Mouse (Mus musculus): ENCODE measurements around the gene Tomm40l.
"Not testable (repeated sequence)": the region's sequence is repeated elsewhere in the genome, so short reads cannot be mapped to it uniquely, and the experiment has no call there.

The Tomm40l gene

DNA sequence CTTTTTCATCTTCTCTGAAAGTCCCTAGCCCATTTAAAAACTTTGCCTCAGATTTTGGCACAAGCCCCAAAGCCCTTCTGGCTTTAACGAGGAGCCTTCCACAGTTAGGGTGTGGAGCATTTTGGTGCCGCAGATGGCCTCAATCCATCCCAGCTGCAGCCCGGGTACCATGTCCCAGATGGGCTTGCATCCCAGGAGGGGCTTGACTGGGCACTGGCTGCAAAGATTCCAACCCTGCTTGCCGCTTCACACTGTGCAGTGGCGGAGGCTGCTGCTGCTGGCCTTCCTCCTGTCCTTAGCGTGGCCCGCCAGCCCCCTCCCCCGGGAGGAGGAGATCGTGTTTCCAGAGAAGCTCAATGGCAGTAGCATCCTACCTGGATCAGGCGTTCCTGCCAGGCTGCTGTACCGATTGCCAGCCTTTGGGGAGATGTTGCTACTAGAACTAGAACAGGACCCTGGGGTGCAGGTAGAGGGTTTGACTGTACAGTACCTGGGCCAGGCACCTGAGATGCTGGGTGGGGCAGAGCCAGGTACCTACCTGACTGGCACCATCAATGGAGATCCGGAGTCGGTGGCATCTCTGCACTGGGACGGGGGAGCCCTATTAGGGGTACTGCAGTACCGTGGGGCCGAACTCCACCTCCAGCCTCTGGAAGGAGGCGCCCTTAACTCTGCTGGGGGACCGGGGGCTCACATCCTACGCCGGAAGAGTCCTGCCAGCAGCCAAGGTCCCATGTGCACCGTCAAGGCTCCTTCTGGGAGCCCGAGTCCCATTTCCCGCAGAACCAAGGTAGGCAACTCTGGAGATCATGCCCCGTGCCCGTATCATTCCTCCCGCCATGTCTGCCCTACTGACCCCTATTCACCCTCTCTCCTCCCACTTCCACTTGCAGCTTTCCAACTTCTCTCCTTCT, 28.6 kb upstream of the Tomm40l start, which contains the start of gene Ndufs2:
Gene Ndufs2, minus strand, starts transcription at position 709 of the 914 bp plus-strand sequence.
- DNase-seq (ENCODE audit: low spot score in 2 of 2) = no peak

- no peak for DNase-seq (ENCODE audit: low spot score in 2 of 2)
Measured at GRCm38 (mm10) chr1:171249913-171250600, 27.7 kb upstream of the Tomm40l start, which contains the start of gene Adamts4. TSS of gene Adamts4 (plus strand) at chr1:171250421.

- no peak for DNase-seq (ENCODE audit: low spot score in 2 of 2)
Measured at GRCm38 (mm10) chr1:171248386-171249226, 26.3 kb upstream of the Tomm40l start.

- DNase-seq (ENCODE audit: low spot score in 2 of 2) = no peak
Measured at GRCm38 (mm10) chr1:171247916-171248315, 25.6 kb upstream of the Tomm40l start.

DNA sequence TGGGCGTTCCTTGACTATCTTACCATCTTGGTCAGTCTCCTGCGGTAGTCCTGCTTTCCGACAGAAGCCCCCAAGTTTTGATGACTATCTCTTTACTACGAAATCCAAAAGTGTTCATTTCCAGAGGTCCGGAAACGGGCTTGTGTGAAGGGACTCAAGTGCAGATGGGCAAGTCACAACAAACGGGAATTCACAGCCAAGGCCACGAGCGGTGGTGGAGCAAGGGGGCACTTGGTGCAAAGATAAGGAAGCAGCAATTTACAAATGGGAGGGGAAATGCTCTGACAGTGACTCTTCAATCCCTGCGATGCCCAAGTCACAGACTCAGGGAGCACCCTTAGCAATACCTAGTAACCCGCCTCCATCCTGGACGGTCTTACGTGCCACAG, 25.1 kb upstream of the Tomm40l start:
- DNase-seq (ENCODE audit: low spot score in 2 of 2) = no peak

- DNase-seq (ENCODE audit: low spot score in 2 of 2) = peak; percentile 96 to 97
Measured at GRCm38 (mm10) chr1:171246709-171247452, 24.6 kb upstream of the Tomm40l start.

DNA sequence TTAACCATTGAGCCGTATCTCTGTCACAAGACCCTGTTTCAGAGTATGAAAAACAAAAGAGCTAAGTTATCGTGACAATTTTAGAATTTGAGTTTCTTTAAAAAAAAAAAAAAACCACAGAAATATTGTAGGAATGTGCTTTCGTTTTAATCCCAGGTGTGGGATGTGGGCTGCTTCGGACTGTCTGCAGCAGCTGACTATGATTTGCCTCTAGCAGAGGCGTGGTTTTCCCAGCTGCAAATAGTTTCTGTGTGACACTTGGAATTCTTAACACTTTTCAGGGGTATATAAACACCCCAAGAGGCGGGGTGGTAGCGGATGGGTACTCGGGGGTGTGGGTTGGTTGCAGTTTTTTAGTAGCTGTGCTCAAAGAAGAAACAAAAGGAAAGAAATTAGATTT, 23.0 kb upstream of the Tomm40l start:
- no peak for DNase-seq (ENCODE audit: low spot score in 2 of 2)

GRCm38 (mm10) chr1:171241952-171242351, 19.6 kb upstream of the Tomm40l start:
- not testable (repeated sequence) for DNase-seq (ENCODE audit: low spot score in 2 of 2)

DNA sequence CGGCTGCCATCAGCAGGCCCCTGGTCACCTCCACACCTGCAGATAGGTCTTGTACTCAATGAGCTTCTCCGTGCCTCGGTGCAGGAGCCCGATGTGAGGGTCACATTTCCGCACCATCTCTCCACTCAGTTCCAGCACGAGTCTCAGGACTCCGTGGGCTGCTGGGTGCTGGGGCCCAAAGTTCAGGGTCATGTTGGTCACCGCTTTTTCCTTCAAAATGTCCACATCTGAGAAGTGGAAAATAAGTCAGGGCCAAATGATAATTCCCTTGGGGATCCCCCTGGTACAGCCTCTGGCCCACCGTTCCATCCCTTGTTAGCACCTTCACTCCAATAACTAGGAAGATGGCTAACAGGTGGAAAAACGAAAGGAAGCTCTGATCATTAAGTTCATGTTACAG, 18.6 kb upstream of the Tomm40l start:
- DNase-seq (ENCODE audit: low spot score in 2 of 2) = no peak

GRCm38 (mm10) chr1:171239992-171240744, 17.9 kb upstream of the Tomm40l start:
- DNase-seq (ENCODE audit: low spot score in 2 of 2) = no peak

DNA sequence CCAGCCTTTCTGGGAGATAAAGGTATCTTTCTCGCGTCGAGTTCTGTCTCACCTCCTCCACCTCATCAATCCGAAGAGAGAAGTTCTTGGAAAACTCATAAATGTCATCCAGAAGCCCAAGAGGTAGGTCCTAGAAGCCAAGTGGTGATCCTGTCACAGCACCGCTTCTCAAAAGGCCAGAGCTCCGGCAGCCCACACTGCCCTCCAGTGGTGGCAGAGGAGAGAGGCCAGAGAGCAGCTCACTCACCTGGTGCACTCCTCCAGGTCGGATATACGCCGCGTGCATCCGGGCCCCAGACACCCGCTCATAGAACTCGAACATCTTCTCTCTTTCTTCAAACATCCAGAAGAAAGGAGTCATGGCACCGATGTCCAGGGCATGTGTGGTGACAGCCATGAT, 16.1 kb upstream of the Tomm40l start:
- DNase-seq (ENCODE audit: low spot score in 2 of 2) = peak; percentile 41 to 48

- no peak for DNase-seq (ENCODE audit: low spot score in 2 of 2)
Measured at GRCm38 (mm10) chr1:171237438-171237837, 15.1 kb upstream of the Tomm40l start.

DNA sequence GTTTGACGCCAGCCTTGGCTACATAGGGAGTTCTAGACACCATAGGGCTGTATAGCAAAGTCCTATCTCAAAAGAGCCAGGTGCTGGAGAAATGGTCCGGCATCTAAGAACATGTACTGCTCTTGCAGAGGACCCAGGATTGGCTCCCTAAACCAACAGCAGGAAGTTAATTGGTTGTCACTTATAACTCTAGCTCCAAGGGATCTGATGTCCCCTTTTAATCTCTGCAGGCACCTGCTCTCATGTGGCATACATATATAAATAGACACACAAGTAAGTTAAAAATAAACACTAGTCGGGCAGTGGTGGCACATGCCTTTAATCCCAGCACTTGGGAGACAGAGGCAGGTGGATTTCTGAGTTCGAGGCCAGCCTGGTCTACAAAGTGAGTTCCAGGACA, 13.5 kb upstream of the Tomm40l start:
- no peak for DNase-seq (ENCODE audit: low spot score in 2 of 2)

GRCm38 (mm10) chr1:171234538-171234937, 12.2 kb upstream of the Tomm40l start:
- no peak for DNase-seq (ENCODE audit: low spot score in 2 of 2)

DNA sequence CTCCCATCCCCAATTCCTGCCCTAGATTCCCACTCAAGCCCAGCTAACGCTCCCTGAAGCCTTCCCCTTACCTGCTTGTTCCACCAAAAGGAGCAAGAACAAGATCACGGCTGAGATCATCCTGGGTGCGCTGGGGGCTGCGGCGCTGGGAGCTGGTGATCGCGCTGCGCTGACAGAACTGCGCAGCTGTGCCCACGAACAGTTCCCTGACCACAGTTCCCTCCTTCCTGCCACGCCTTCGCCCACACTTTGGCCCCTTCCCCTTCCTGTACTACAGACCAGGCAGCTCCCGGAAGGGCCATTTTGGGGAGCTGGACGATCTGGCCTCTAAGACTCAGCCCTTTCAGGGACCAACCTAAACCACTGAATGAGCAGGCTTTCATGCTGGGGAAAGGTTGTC, 11.8 kb upstream of the Tomm40l start, which contains the start of gene Fcer1g:
Gene Fcer1g, minus strand, starts transcription at position 240 of the 400 bp plus-strand sequence.
- DNase-seq (ENCODE audit: low spot score in 2 of 2) = peak; percentile 41 to 44

GRCm38 (mm10) chr1:171232800-171233730, 10.8 kb upstream of the Tomm40l start:
- no peak for DNase-seq (ENCODE audit: low spot score in 2 of 2)

- no peak for DNase-seq (ENCODE audit: low spot score in 2 of 2)
Measured at GRCm38 (mm10) chr1:171232348-171232747, 10.0 kb upstream of the Tomm40l start.

- DNase-seq (ENCODE audit: low spot score in 2 of 2) = no peak
Measured at GRCm38 (mm10) chr1:171231844-171232243, 9.5 kb upstream of the Tomm40l start.

DNA sequence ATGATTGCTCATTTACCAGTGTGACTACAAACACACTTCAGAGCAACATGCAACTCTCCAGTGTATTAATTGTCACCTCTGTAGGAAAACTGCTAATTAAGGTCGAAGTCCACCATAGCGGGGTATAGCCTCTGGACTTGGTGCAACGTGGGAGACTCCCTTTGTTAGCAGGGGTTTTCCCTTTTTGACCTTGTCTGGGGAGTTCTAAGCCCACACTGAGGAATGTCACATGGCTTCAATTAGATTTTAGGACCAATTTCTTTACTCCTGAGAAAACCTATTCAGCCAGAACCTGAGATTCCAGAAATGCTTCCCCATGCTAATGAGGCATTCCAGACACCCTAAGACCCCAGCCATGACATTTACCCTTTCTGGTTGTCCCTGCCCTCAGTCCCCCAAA, 7.9 kb upstream of the Tomm40l start:
- no peak for DNase-seq (ENCODE audit: low spot score in 2 of 2)
